ENCODE assay signal across 10 mouse cellular contexts in the genomic region with DNA sequence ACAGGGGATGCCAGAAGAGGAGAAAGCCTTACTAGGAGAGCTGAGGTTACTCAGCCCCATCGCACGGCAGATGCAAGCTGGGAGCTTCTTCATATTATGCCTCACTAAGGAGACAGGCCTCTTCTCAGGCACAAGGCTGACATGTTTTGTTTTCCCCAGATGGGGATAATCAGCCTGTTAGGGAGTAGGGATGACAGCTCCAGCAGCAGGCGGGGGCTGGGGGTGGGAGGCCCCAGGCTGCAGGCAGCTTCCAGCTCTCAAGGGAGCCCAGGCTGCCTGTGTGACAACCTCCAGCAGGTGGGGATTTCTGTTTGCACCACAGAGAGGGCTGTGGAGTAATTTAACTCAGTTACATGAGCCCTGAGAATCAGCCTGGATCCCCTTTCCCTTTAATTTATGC. TPM values are rescaled to one million over a fixed set of nuclear protein-coding genes. Genes with fewer than 3 reads are reported as not detected.
DNase-seq lines count a peak whose midpoint lies in the region; ATAC-seq and TF ChIP-seq lines count a peak whose summit lies in the region.
"Had no signal": no experiment of that assay in that cellular context is flagged by ENCODE, and none has a peak within 500 bp of the region (broad histone marks: within the 10 kb centered on the region; RNA-seq: fewer than 3 reads in every experiment).

No protein-coding gene starts in this region.

- no peak overlapping the region for H3K9ac ChIP-seq in heart, adult 2 months (ENCODE audit: low read depth, low read length)
- H3K9ac ChIP-seq in hindbrain, embryonic 12.5 days, result no peak overlapping the region
- H3K9ac ChIP-seq in stomach, postnatal 0 days (ENCODE audit: low read length), result no peak overlapping the region

- H3K4me1 ChIP-seq in heart, adult 2 months (ENCODE audit: control insufficient read depth, insufficient read depth, low read length), result peaks cover 1% of the 10 kb centered on the region
- peaks cover 36% of the 10 kb centered on the region for H3K4me1 ChIP-seq in embryonic facial prominence, embryonic 10.5 days
- peaks cover 27% of the 10 kb centered on the region for H3K4me1 ChIP-seq in hindbrain, embryonic 12.5 days
- no peaks in the 10 kb centered on the region for H3K4me1 ChIP-seq in stomach, postnatal 0 days (replicated peaks; ENCODE audit: control insufficient read depth, insufficient read depth)

- no peaks in the 10 kb centered on the region for H3K36me3 ChIP-seq in heart, adult 2 months (ENCODE audit: control insufficient read depth, insufficient read depth, low read length)
- H3K36me3 ChIP-seq in embryonic facial prominence, embryonic 10.5 days (replicated peaks), result no peaks in the 10 kb centered on the region
- H3K36me3 ChIP-seq in hindbrain, embryonic 12.5 days, result no peaks in the 10 kb centered on the region
- no peaks in the 10 kb centered on the region for H3K36me3 ChIP-seq in stomach, postnatal 0 days (ENCODE audit: control insufficient read depth, insufficient read depth, low read length)

- TF ChIP-seq EP300 in heart, adult 2 months (IDR thresholded peaks at IDR 0.05; ENCODE audit: insufficient read depth, low read depth, low read length), result no peak
- TF ChIP-seq EP300 in stomach, postnatal 0 days (optimal IDR thresholded peaks at IDR 0.05), result no peak

- no peak overlapping the region for H3K4me2 ChIP-seq in hindbrain, embryonic 12.5 days (replicated peaks)
- no peak overlapping the region for H3K4me2 ChIP-seq in stomach, postnatal 0 days (replicated peaks; ENCODE audit: low read depth)

- no peaks in the 10 kb centered on the region for H3K79me2 ChIP-seq in heart, adult 2 months (replicated peaks; ENCODE audit: control insufficient read depth, insufficient read depth, low read length)

- H3K4me3 ChIP-seq in heart, adult 2 months, result no peak overlapping the region
- no peak overlapping the region for H3K4me3 ChIP-seq in embryonic facial prominence, embryonic 10.5 days
- H3K4me3 ChIP-seq in hindbrain, embryonic 12.5 days, result no peak overlapping the region
- H3K4me3 ChIP-seq in stomach, postnatal 0 days (ENCODE audit: low read depth, low read length), result no peak overlapping the region

- H3K27me3 ChIP-seq in heart, adult 2 months (ENCODE audit: control insufficient read depth, insufficient read depth, low read length), result no peaks in the 10 kb centered on the region
- H3K27me3 ChIP-seq in embryonic facial prominence, embryonic 10.5 days (replicated peaks; ENCODE audit: low read depth, poor library complexity, severe bottlenecking), result 0 out of 2 replicates have a peak, but pooled peaks cover 3% of the 10 kb centered on the region
- H3K27me3 ChIP-seq in hindbrain, embryonic 12.5 days, result no peaks in the 10 kb centered on the region
- H3K27me3 ChIP-seq in stomach, postnatal 0 days (ENCODE audit: control insufficient read depth, insufficient read depth, low read length), result no peaks in the 10 kb centered on the region

- peak; percentile 85 for ATAC-seq in hindbrain, embryonic 12.5 days (ENCODE audit: low FRiP score)
- peak; percentile 61; the same call in 1 of the 2 replicates for ATAC-seq in stomach, postnatal 0 days (ENCODE audit: low FRiP score, low TSS enrichment)

- no peaks in the 10 kb centered on the region for H3K9me3 ChIP-seq in embryonic facial prominence, embryonic 10.5 days
- no peaks in the 10 kb centered on the region for H3K9me3 ChIP-seq in hindbrain, embryonic 12.5 days (replicated peaks)
- H3K9me3 ChIP-seq in stomach, postnatal 0 days (ENCODE audit: control insufficient read depth, low read length), result no peaks in the 10 kb centered on the region

- intact Hi-C loops in heart, adult 2 months (cut with DNase I), result no loop called here

- H3K27ac ChIP-seq in heart, adult 2 months, result no peak overlapping the region; the same call in 1 of the 2 replicates
- peak overlapping the region; percentile 51; the same call in 1 of the 2 replicates for H3K27ac ChIP-seq in embryonic facial prominence, embryonic 10.5 days (replicated peaks)
- H3K27ac ChIP-seq in hindbrain, embryonic 12.5 days, result peak overlapping the region; percentile 83
- H3K27ac ChIP-seq in stomach, postnatal 0 days (replicated peaks), result peak overlapping the region; percentile 53

- WGBS in heart, adult 2 months, result 39% methylated on average over 3 of the region's 3 CpGs
- WGBS in embryonic facial prominence, embryonic 10.5 days, result 20% methylated on average over 3 of the region's 3 CpGs
- WGBS in hindbrain, embryonic 12.5 days, result 10% methylated on average over 3 of the region's 3 CpGs
- WGBS in stomach, postnatal 0 days, result 37% methylated on average over 3 of the region's 3 CpGs

- 0 out of 2 replicates have a peak, but pooled peaks have one; percentile 12 for TF ChIP-seq CTCF in heart, adult 2 months (IDR thresholded peaks at IDR 0.05)
- 0 out of 2 replicates have a peak, but pooled peaks have one; percentile 5 for TF ChIP-seq CTCF in stomach, postnatal 0 days (IDR thresholded peaks at IDR 0.05; ENCODE audit: low read depth)

- no peak for TF ChIP-seq POLR2A in heart, adult 2 months (IDR thresholded peaks at IDR 0.05; ENCODE audit: insufficient read depth, low read depth, low read length)

- DNase-seq in heart, adult 2 months, result peak; percentile 58 to 72
- no peak for DNase-seq in heart, adult 8-10 months (ENCODE audit: low spot score)
- DNase-seq in embryonic facial prominence, embryonic 10.5 days (ENCODE audit: low spot score), result peak; percentile 54
- DNase-seq in lung, postnatal 10 days, result peak; percentile 31
- no peak for DNase-seq in stomach, postnatal 0 days (ENCODE audit: low spot score)
- no peak for DNase-seq in cerebellum, adult 9-10 months
- DNase-seq in natural killer cell, adult 2 months (ENCODE audit: low spot score in 2 of 2), result no peak

RNA-seq across cellular contexts. Expression of gene Adcyap1r1, which starts 17.4 kb away (rescaled TPM):
- 1 to 10 TPM; 4.4 to 4.5 TPM for total RNA-seq in heart, adult 2 months (2021)
- polyA plus RNA-seq in heart, adult 2 months (2012; rRNA removed), result 4.8 and 7.4 TPM in 2 replicates
- total RNA-seq in heart, adult 8-10 months (2022), result 1 to 10 TPM; 5.1 to 5.8 (median 5.4) TPM
- polyA plus RNA-seq in embryonic facial prominence, embryonic 10.5 days (2016; fragmentation: Nextera tagmentation; extraction: Ambion mirVana), result 4.4 and 9.7 TPM in 2 replicates
- 36.6 and 44.5 TPM in 2 replicates for polyA plus RNA-seq in hindbrain, embryonic 12.5 days (2016; fragmentation: Nextera tagmentation; extraction: Ambion mirVana)
- polyA plus RNA-seq in stomach, postnatal 0 days (2015; fragmentation: Nextera tagmentation; extraction: Ambion mirVana), result 5.4 and 5.5 TPM in 2 replicates

RNA-seq across cellular contexts. Expression of gene Ghrhr, which starts 58.3 kb away (rescaled TPM):
- total RNA-seq in heart, adult 2 months (2021), result not detected
- not detected in 2 replicates for polyA plus RNA-seq in heart, adult 2 months (2012; rRNA removed)
- not detected for total RNA-seq in heart, adult 8-10 months (2022)
- polyA plus RNA-seq in embryonic facial prominence, embryonic 10.5 days (2016; fragmentation: Nextera tagmentation; extraction: Ambion mirVana), result not detected in 2 replicates
- not detected in 2 replicates for polyA plus RNA-seq in hindbrain, embryonic 12.5 days (2016; fragmentation: Nextera tagmentation; extraction: Ambion mirVana)
- polyA plus RNA-seq in stomach, postnatal 0 days (2015; fragmentation: Nextera tagmentation; extraction: Ambion mirVana), result not detected in 2 replicates
- total RNA-seq: left cerebral cortex, postnatal 36 days had no signal
- polyA plus RNA-seq: testis, adult 2 months had no signal

Comparison
In these comparisons a context has a peak if more than half of its experiments do, and no peak if none do; other contexts are left out.
1. DNase-seq: peak in heart, adult 2 months (2 of 2), embryonic facial prominence, embryonic 10.5 days (single experiment) and lung, postnatal 10 days (single experiment); none in heart, adult 8-10 months (single experiment), stomach, postnatal 0 days (single experiment), cerebellum, adult 9-10 months (single experiment) and natural killer cell, adult 2 months (0 of 2).